Mouse (Mus musculus) hindbrain, embryonic 10.5 days (tissue): ENCODE data around the gene Rasgef1a. TPM values are rescaled to one million over a fixed set of nuclear protein-coding genes. Genes with fewer than 3 reads are reported as not detected.

Source experiments
- DNase-seq: peaks from one replicate; pipeline ENCODE4 v3.0.0-alpha.2; 2017; ENCODE audit warnings: low spot score
- H3K27ac ChIP-seq: fragments of 300-500 bp; sonication (generic); 2 replicates; pipeline ENCODE4 v1.5.1; 2016; ENCODE audit warnings: mild to moderate bottlenecking, moderate library complexity
- H3K27me3 ChIP-seq: fragments of 300-500 bp; sonication (generic); 2 replicates; pipeline ENCODE4 v1.6.1; 2016; ENCODE audit warnings: mild to moderate bottlenecking; ENCODE audit not compliant: poor library complexity, insufficient read depth, severe bottlenecking
- H3K36me3 ChIP-seq: fragments of 300-500 bp; sonication (generic); 2 replicates; pipeline ENCODE4 v1.6.1; 2016; ENCODE audit warnings: mild to moderate bottlenecking, moderate library complexity
- H3K4me1 ChIP-seq: fragments of 300-500 bp; sonication (generic); replicated peaks from 2 replicates; pipeline ENCODE4 v1.6.1; 2016; ENCODE audit warnings: mild to moderate bottlenecking
- H3K4me3 ChIP-seq: fragments of 300-500 bp; sonication (generic); 2 replicates; pipeline ENCODE4 v1.5.1; 2016; ENCODE audit warnings: mild to moderate bottlenecking, moderate library complexity
- H3K9me3 ChIP-seq: fragments of 300-500 bp; sonication (generic); 2 replicates; pipeline ENCODE4 v1.6.1; 2016; ENCODE audit warnings: mild to moderate bottlenecking, moderate library complexity
- WGBS: fragments of 180-500 bp; shearing (Covaris S2); methylation state at CpG from one replicate; pipeline ENCODE4 v1.1.7; 2016; 5-methylcytosine and 5-hydroxymethylcytosine counted together
- polyA plus RNA-seq: library from polyadenylated mRNA; unstranded; fragments of >200 nt; fragmentation: Nextera tagmentation; extraction: Ambion mirVana; gene quantifications from 2 replicates; pipeline ENCODE4 v1.2.1, GENCODE M21; 2016

Gene Rasgef1a
- polyA plus RNA-seq, 1 experiment from 2014 or later = not detected

GRCm38 (mm10) chr6:118036866-118037265 is 25.6 kb downstream of the Rasgef1a start:
- H3K4me1 ChIP-seq = no peaks in the 10 kb centered on the region
- H3K4me3 ChIP-seq = no peak overlapping the region
- no peaks in the 10 kb centered on the region for H3K36me3 ChIP-seq
- no peaks in the 10 kb centered on the region for H3K9me3 ChIP-seq
- no peak overlapping the region for H3K27ac ChIP-seq
- no peaks in the 10 kb centered on the region for H3K27me3 ChIP-seq
- DNase-seq = no peak
- 81% methylated on average over 5 of the region's 5 CpGs for WGBS

DNA sequence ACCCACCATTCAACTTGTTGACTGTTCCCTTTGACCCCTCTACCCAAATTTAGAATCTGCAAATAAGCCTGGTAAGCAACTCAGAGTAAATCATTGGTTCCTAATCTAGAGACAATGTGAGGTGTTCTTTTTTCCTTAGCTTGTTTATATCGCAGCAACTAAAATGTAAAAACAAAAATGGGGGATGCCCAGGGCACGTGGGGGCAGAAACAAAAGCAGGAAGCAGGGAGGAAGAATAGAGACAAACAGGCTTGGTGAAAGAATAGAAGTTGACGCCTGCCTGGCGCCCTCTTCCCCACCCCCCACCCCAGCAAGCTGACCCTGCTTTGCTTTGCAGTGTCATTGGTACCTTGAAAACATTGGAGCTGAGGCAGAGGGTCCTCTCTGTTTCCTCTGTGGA is 33.9 kb downstream of the Rasgef1a start:
- no peak for DNase-seq
- H3K27me3 ChIP-seq = no peaks in the 10 kb centered on the region
- 46% methylated on average over 4 of the region's 4 CpGs for WGBS
- no peaks in the 10 kb centered on the region for H3K9me3 ChIP-seq
- H3K36me3 ChIP-seq = no peaks in the 10 kb centered on the region
- peaks cover 13% of the 10 kb centered on the region for H3K4me1 ChIP-seq
- no peak overlapping the region for H3K4me3 ChIP-seq
- no peak overlapping the region for H3K27ac ChIP-seq

DNA sequence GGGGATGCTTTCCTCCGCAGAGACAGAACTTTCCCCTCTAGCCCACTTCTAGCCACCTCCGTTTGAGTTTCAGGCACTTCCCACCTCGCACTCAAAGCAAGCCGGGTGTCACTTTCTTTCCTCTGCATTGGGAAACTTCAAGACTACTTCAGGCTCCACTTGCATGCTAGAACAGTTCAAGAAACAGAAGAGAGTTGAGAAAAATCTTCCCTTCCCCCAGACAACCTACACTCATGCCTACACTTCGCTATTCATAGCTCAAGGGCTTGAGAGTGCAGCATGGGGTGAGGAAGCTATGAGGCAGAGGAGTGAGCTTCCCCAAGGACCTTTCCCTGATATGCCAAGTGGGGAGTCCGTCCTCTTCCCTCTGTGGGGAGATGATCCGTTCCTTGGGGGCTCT is 34.7 kb downstream of the Rasgef1a start:
- no peak overlapping the region for H3K4me3 ChIP-seq
- H3K27ac ChIP-seq = peak overlapping the region; percentile 4; the same call in 1 of the 2 replicates
- DNase-seq = no peak
- H3K36me3 ChIP-seq = no peaks in the 10 kb centered on the region
- H3K4me1 ChIP-seq = peaks cover 13% of the 10 kb centered on the region
- H3K27me3 ChIP-seq = no peaks in the 10 kb centered on the region
- no peaks in the 10 kb centered on the region for H3K9me3 ChIP-seq
- 62% methylated on average over 7 of the region's 7 CpGs for WGBS

GRCm38 (mm10) chr6:118046511-118046910 is 35.3 kb downstream of the Rasgef1a start:
- Histone ChIP-seq H3K36me3 (no peaks in the 10 kb centered on the region), H3K4me1 (peaks cover 13% of the 10 kb centered on the region), H3K27ac (no peak overlapping the region), H3K4me3 (no peak overlapping the region), H3K27me3 (no peaks in the 10 kb centered on the region), H3K9me3 (no peaks in the 10 kb centered on the region)
- WGBS = 88% methylated on average over 3 of the region's 3 CpGs
- DNase-seq = no peak

GRCm38 (mm10) chr6:118046924-118047323 is 35.7 kb downstream of the Rasgef1a start:
- Histone ChIP-seq H3K9me3 (no peaks in the 10 kb centered on the region), H3K4me1 (peaks cover 13% of the 10 kb centered on the region), H3K27me3 (no peaks in the 10 kb centered on the region), H3K4me3 (no peak overlapping the region), H3K27ac (no peak overlapping the region), H3K36me3 (no peaks in the 10 kb centered on the region)
- no peak for DNase-seq

DNA sequence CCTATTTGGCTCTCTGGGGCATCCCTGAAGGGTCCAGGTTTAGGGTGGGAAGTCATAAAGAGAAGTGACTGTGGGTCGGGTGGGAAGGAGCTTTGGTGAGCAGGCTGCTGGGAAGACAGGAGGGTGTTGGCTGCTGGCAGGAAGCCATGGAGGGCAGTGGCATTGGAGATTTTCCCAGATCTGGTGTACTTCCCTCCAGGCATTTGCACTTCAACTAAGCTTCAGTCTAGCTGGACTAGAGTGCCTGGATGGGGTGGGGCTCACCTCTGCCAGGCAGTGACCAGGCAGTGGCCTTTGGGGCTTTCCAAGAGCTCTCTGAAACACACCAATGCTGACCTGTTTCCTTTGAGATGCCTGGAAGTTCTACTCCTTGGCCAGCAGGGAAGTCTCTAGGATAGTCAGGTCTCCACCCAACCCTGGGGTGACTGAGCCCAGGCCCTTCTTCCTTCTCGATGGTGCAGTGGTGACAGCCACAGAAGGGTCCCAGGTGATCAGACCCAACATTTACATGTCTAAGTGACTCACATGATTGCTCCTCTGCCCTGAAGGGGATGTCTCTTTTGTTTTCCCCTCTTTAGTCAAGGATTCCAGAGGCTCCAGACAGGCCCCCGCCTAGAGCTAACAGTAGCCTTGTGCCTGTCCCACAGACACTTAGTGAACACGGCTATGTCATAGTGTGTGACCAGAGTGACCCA is 36.7 kb downstream of the Rasgef1a start:
- DNase-seq = no peak
- Histone ChIP-seq H3K27ac (no peak overlapping the region), H3K36me3 (no peaks in the 10 kb centered on the region), H3K9me3 (no peaks in the 10 kb centered on the region), H3K4me1 (peaks cover 13% of the 10 kb centered on the region), H3K27me3 (no peaks in the 10 kb centered on the region), H3K4me3 (no peak overlapping the region)
- WGBS = 86% methylated on average over 4 of the region's 4 CpGs

DNA sequence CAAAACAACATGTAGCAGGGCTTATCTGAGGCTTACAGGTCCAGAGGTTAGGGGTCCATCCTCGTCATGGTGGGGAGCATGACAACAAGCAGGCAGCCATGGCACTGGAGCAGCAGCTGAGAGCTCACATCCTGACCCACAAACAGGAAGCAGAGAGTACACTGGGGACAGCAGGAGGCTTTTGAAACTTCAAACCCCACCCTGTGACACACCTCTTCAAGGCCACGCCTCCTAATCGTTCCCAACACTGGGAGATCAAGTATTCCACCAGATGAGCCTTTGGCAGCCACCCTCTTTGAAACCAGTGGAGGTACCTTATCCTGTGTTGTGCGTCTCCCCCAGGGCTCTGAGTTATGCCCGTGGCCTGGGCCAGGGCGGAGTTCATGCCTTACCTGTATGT is 38.5 kb downstream of the Rasgef1a start:
- Histone ChIP-seq H3K4me3 (no peak overlapping the region), H3K36me3 (no peaks in the 10 kb centered on the region), H3K27me3 (no peaks in the 10 kb centered on the region), H3K9me3 (no peaks in the 10 kb centered on the region), H3K4me1 (peaks cover 13% of the 10 kb centered on the region), H3K27ac (no peak overlapping the region)
- 84% methylated on average over 6 of the region's 6 CpGs for WGBS
- DNase-seq = no peak

- no peak overlapping the region for H3K4me3 ChIP-seq
- no peak overlapping the region for H3K27ac ChIP-seq
- no peak for DNase-seq
- H3K9me3 ChIP-seq = no peaks in the 10 kb centered on the region
- 88% methylated on average over 4 of the region's 4 CpGs for WGBS
- 0 out of 2 replicates have a peak, but pooled peaks cover 6% of the 10 kb centered on the region for H3K4me1 ChIP-seq
- no peaks in the 10 kb centered on the region for H3K36me3 ChIP-seq
- H3K27me3 ChIP-seq = no peaks in the 10 kb centered on the region
Measured at GRCm38 (mm10) chr6:118051474-118051873, 40.2 kb downstream of the Rasgef1a start.

DNA sequence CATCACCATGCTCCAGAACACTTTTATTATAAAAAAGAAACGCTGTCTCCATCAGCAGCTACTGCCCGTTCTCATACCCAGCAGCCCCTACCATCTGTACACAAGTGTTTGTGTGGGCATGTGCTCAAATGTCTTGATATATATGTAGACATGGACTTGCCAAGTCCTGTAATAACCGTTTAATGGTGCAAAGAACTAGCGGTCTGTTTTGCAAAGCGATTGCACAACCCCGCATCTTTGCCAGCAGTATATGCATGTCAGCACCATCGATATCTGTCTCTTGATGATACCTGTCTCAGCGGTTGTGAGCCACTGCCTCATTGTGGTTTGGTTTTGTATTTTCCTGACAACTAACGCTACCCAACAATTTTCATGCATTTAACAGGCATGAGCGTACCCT is 44.0 kb downstream of the Rasgef1a start:
- H3K36me3 ChIP-seq = no peaks in the 10 kb centered on the region
- 92% methylated on average over 10 of the region's 10 CpGs for WGBS

DNA sequence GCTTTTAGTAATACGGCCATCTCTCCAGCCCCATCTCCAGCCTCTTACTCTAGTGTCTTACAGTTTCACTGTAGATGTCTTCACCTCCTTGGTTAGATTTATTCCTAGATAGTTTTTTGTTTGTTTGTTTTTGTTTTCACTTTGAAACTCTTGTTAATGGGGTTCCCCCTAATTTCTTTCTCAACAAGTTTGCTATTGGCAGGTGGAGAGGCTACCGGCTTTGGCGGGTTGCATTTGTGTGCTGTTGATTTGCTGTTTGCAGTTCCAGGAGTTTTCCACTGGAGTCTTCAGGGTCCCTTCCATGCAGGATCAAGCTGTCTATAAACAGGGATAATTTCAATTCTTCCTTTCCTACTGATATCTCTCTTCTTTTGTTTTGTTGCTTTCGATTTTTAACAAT is 50.0 kb downstream of the Rasgef1a start:
- H3K4me3 ChIP-seq = no peak overlapping the region
- WGBS = 89% methylated on average over 4 of the region's 4 CpGs
- H3K27ac ChIP-seq = no peak overlapping the region
- H3K4me1 ChIP-seq = peaks cover 14% of the 10 kb centered on the region
- H3K9me3 ChIP-seq = no peaks in the 10 kb centered on the region
- no peak for DNase-seq
- H3K27me3 ChIP-seq = peaks cover 19% of the 10 kb centered on the region
- no peaks in the 10 kb centered on the region for H3K36me3 ChIP-seq

More for the DNA sequence above, 44.0 kb downstream of the Rasgef1a start:
- Histone ChIP-seq H3K4me3 (no peak overlapping the region), H3K4me1 (no peaks in the 10 kb centered on the region), H3K9me3 (no peaks in the 10 kb centered on the region), H3K27ac (no peak overlapping the region), H3K27me3 (no peaks in the 10 kb centered on the region)
- no peak for DNase-seq

DNA sequence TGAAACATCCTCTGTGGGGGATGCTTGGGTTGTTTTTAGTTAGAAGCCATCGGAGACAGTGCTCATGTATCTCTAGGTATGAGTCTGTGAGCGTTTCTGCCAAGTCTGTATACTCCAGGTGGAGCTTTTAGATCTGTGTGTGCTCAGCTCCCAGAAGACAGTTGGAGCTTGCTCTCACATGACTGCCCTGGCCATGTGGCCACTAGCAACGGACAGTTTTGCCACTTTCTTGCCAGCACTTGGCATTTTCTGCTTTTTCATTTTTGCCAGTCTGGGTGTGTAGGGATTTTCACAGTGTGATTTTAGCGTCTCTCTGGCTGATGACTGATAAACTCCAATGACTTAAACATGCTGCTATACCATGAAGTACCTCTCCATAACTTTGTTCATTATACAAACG is 52.0 kb downstream of the Rasgef1a start:
- H3K36me3 ChIP-seq = no peaks in the 10 kb centered on the region
- no peak overlapping the region for H3K27ac ChIP-seq
- H3K4me1 ChIP-seq = peaks cover 26% of the 10 kb centered on the region
- H3K4me3 ChIP-seq = no peak overlapping the region
- H3K27me3 ChIP-seq = peaks cover 39% of the 10 kb centered on the region
- WGBS = 76% methylated on average over 5 of the region's 5 CpGs
- no peaks in the 10 kb centered on the region for H3K9me3 ChIP-seq
- no peak for DNase-seq

- H3K27ac ChIP-seq = no peak overlapping the region
- H3K9me3 ChIP-seq = no peaks in the 10 kb centered on the region
- H3K4me3 ChIP-seq = 0 out of 2 replicates have a peak overlapping the region, but pooled peaks have one; percentile 21
- H3K4me1 ChIP-seq = peaks cover 27% of the 10 kb centered on the region
- H3K36me3 ChIP-seq = no peaks in the 10 kb centered on the region
- 10% methylated on average over 7 of the region's 7 CpGs for WGBS
- H3K27me3 ChIP-seq = peaks cover 45% of the 10 kb centered on the region
- peak; percentile 64 for DNase-seq
Measured at GRCm38 (mm10) chr6:118064968-118065530, 53.8 kb downstream of the Rasgef1a start.

GRCm38 (mm10) chr6:118065837-118066198 is 54.6 kb downstream of the Rasgef1a start:
- H3K9me3 ChIP-seq = no peaks in the 10 kb centered on the region
- DNase-seq = peak; percentile 38
- H3K4me1 ChIP-seq = peaks cover 27% of the 10 kb centered on the region
- under 1% methylated on average over 12 of the region's 12 CpGs for WGBS
- peak overlapping the region; percentile 69; the same call in 1 of the 2 replicates for H3K27ac ChIP-seq
- peak overlapping the region; percentile 68 for H3K4me3 ChIP-seq
- H3K36me3 ChIP-seq = no peaks in the 10 kb centered on the region
- peaks cover 45% of the 10 kb centered on the region for H3K27me3 ChIP-seq
